Mouse (Mus musculus) kidney, adult 11 months (tissue): ENCODE data around the gene Pnrc1.

Experiments used
- DNase-seq: peaks from one replicate; pipeline ENCODE4 v3.0.0; 2022

The Pnrc1 gene

GRCm38 (mm10) chr4:33270386-33271314, 19.3 kb downstream of the Pnrc1 start:
- no peak for DNase-seq

DNA sequence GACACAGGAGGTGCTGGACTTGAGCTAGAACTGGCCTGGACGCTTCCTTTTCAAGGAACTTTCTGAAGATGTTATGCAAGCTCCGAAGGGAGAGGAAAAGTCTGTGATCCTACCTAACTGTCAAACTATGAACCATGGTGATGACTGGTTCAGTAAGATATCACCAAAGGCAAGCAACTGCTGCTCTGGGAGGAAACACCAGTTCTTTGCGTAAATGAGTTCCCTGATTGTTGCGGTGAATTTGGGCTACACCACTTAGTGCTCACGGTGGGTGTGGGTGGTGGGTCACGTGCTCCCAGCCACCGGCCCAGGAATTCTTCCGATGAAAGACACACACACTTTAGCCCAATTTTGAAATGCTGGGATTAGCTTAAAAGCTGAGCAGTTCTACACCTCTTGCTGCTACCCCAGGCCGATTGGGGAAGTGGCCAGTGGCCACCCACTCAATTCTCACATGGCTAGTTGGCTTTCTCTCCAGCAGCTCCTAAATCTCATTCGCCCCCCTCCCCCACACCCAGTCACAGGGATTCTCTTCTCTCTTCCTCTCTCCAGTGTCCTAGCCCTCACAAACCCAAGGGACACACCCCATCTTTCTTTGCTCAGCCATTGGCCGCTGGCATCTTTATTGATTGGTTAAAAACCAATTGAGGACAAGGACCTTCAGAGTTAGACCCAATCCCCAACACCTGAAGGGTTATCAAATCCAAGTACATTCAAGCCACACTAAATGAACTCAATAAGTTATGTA, 24.8 kb downstream of the Pnrc1 start:
- DNase-seq, result no peak

GRCm38 (mm10) chr4:33262897-33263296, 27.1 kb downstream of the Pnrc1 start:
- no peak for DNase-seq

DNA sequence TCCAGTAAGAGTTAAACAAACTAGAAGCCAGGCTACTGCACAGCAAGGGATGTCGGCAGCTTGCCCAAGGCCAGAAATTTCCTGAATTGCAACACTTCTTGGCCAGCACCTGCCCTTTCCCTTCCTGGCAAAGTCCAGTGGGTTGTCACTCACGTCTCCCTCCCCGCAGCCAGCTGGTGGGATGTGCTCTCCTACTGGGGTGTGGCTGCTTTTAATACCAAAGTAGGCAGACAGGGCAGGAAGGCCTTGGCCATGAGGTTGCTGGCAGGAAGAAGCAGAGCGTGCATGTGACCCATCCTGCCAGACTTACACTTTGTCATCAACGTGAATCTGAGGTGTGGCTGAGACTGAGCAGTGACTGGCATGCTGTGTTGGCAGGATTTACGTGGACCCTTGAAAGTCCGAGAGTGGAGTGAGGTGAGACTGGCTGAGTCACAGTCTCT, 28.6 kb downstream of the Pnrc1 start:
- peak; percentile 97 for DNase-seq

- no peak for DNase-seq
These were observed 29.7 kb downstream of the Pnrc1 start for GRCm38 (mm10) chr4:33260311-33260710.

DNA sequence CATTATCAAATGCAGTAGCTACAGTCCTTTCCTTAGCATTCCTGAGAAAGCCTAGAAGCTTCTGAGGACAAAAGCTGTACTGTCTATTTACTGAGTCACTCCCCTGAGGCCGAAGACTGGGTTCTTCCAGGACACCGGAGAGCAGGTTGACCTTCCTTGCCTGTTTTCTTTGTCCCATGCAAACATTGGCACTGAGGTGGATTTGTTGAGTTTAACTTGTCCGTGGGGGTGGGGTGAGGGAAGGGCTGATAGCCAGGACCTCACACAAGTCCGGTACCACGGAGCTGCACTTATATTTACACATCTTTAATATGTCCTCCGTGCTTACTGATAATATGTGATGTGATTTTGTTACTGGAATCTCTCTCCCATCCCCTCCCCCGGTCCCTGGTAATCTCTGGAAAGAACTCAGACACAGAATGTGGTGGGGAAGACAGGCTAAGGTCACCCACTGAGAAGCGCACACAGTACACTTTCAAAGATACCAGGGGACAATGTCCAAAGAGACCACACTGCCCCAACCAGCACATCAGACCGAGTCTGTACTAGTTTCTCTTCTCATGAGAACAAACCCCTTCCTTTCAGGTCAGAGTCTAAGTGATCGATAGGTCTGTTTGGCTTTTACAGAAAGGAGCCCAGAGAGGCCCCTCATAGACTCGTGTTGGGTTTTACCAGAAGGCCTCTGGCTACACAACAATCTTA, 32.5 kb downstream of the Pnrc1 start:
- DNase-seq, result peak; percentile 26

DNA sequence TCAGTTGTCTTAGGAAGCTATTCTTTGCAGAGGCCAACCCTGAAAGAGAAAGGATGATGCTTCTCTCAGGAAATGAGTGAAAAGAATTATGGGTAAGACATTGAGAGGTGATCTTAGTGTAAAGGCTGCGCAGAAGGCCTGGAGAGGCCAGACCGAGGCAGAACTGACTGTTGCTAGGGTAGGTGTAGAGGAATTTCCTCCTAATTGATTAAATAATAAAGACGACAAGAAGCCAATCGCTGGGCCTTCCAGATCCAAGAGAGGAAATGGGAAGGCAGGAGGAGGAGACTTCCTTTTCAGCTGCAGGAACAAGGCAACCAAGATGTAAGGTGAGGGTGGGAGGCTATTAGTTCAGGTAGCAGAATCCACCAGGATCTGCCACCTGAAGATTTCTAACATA, 35.3 kb downstream of the Pnrc1 start:
- no peak for DNase-seq

GRCm38 (mm10) chr4:33250867-33251266, 39.1 kb downstream of the Pnrc1 start:
- no peak for DNase-seq

DNA sequence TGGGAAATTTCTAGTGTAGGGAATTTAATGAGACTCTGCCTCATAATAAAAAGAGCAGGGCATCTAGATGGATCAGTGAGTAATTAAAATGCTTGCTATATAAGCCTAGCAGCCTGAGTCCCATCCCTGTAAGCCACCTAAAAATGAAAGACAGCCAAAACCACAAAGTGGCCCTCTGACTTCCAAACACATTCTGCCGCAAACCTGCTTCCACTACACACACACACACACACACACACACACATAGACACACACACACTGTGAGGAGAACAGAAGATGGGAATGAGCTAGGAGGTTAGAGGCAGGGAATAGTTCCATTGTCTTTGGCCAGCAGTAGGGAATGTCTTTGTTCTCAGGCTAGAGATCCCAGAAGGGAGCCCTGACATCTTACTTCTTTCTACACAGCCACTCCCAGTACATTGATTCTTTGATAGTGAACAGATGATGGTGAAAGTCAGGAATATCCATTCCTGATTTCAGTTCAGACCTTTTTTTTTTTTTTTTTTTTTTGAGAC, 40.2 kb downstream of the Pnrc1 start:
- DNase-seq, result no peak

DNA sequence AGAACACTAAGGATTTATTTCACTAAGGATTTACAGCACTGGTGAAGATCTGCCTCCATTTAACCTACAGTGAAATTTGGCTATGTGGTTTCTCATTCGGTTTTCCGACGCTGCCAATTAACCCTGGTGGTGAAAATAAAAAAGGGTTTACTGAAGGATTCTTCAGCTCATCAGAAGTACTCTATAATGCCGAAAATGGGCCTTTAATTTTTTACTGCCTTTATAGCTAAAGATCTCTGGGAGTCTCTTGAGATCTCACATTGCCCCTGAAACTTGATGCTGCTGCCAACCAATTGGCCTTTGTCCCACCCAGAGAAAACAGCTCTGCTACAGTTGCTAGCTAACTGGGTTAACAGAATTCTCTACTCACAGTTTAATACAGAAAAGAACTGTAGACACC, 41.0 kb downstream of the Pnrc1 start:
- peak; percentile 44 for DNase-seq

DNA sequence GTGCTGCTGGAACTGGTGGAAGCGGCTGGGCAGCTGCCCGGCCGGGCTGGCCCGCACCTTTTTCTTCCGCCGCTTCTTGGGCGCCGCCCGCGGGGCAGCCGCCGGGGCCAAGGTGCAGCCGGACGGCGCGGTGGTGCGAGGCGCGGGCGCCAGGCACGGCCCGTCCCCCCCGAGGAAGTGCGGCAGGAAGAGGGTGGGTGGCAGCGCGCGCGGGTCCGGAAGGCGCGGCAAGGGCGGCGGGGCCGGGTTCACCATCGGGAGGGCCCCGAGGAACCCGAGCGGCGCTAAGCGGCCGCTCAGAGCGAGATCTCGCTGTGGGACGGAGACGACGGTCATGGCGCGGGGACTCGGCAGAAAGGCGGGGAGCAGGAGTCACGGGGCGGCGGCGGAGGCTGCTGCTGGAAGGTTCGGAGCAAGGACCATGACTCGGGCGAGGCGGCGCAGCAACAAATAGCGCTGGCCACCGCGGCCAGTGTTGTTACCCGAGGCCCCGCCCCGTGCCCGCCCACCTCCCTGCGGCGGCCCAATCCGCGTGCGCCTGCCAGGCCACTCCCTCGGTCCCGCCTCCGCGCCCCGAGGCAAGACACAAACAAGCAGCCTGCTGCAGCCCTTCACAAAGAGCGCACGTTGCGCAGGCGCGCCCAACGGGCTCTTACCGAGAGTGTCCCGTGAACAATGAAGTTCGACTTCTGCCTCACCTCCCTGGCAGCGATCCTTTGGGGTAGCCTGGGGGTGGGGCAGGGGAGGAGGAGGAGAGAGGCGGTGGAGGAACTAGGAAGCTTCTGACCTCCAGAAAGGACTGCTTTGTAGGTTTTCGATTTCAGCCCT, 41.7 kb downstream of the Pnrc1 start:
- DNase-seq, result peak; percentile 99

- peak; percentile 99 for DNase-seq
These were observed 42.4 kb downstream of the Pnrc1 start for GRCm38 (mm10) chr4:33247479-33248053.

DNA sequence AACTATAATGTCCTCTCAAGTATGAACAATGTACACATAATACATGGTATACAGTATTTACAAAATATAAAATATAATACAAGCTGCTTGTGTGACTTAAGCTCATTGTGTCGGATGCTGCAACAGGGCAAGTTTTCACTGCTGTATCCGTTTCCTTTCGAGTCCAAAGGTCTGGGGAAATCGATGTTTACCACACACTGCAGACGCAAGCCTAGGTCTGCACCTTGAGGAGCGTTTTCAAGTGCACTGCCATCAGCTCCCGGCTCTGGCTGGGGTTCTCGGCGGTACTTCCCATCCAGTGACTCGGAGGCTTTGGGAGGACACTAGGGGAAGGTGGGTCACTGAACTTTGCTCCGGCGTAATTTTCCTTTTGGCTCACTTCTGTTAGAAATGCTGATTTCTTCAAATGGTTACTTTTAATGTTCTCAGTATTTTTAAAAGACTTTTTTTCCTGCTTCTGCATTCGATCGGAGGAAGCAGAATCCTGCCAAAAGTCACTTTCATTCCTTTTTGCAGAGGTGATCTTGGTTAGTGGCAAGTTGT, 44.0 kb downstream of the Pnrc1 start:
- no peak for DNase-seq

DNA sequence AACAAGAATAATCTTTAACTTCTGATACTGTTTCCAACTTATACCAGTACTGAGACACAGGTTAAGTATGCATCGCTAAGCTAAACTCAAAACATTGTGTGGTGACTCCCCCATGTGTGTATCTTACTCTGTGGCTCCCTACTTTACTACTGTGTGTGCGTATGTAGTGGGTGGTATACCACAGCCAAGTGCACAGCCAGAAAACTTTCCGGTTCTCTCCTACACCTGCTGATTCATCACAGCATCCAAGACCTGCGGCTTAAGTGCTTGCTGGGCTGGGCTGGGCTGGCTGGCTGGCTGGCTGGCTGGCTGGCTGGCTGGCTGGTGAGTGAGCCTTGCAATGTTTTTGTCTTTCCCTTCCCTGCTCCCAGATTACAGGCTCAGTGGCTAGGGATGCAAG, 46.0 kb downstream of the Pnrc1 start:
- DNase-seq, result no peak

- no peak for DNase-seq
These were observed 46.8 kb downstream of the Pnrc1 start for GRCm38 (mm10) chr4:33243016-33243758.

DNA sequence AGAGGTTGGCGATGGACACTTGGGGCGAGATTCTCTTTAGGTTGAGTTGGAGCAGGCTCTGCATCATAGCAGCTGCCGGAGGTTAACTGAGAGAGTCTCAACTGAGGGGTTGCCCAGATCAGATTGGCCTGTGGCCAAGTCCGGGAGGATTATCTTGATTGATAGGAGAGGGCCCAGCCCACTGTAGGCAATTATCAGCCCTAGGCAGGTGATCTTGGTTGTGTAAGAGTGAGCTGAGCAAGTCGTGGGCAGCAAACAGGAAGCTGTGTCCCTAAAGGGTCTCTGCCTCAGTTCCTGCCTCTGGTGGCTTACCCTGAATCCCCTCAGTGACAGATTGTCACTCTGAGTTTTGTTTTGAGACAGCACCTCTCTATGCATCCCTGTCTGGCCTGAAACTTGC, 47.4 kb downstream of the Pnrc1 start:
- DNase-seq, result no peak

DNA sequence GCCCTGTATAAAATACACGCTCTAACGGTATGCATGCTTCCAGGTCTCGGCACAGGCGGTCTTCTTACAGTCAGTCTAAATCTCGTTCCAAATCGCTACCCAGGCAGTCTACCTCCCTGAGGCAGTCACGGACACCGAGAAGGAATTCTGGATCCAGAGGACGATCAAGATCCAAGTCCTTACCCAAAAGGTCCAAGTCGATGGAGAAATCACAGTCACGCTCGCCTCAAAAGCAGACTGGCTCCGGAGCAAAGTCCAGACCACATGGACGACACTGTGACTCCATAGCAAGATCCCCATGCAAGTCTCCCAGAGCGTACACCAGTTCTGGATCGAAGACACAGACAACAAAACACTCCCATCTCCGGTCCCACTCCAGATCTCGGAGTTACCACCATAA, 59.1 kb downstream of the Pnrc1 start:
- DNase-seq, result no peak

GRCm38 (mm10) chr4:33229639-33230038, 60.3 kb downstream of the Pnrc1 start:
- no peak for DNase-seq

DNA sequence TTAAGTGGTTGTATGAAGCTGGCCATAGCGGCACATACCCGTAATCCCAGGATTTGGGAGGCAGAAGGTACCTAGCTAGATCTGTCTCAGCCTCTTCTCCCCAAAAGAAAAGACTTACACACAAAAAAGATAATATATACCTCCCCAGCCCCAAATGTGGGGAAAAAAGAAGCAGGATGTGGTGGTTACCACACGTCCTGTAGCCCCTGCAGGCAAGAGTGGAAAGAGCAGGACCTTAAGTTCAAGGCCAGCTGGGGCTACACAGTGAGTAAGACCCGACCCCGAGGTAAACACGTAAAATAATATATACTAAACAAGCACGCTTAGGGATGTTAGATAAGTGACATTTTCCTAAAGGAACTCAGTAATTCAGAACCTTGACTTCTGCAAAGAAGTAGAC, 62.8 kb downstream of the Pnrc1 start:
- no peak for DNase-seq

GRCm38 (mm10) chr4:33224003-33224675, 65.8 kb downstream of the Pnrc1 start:
- no peak for DNase-seq
